Mouse (Mus musculus) brown adipose tissue, adult 24 weeks (tissue): ENCODE data around the gene Map3k12. TPM values are rescaled to one million over a fixed set of nuclear protein-coding genes. Genes with fewer than 3 reads are reported as not detected.

Source experiments
- polyA plus RNA-seq: library from polyadenylated mRNA; stranded (reverse); fragments of >200 nt; gene quantifications from 2 replicates; pipeline ENCODE4 v1.2.4, GENCODE M21; 2012; ENCODE audit not compliant: missing spikeins, insufficient read depth, insufficient read length

Gene Map3k12
- polyA plus RNA-seq, 1 experiment: 1.9 TPM

Other genes starting within 250 kb of the Map3k12 start
- not detected in 2 replicates for gene Gm9918, start 246.5 kb downstream of the Map3k12 start, polyA plus RNA-seq
- gene Mfsd5, start 237.6 kb downstream of the Map3k12 start, polyA plus RNA-seq: 17.0 and 20.0 TPM in 2 replicates
- 1.5 TPM in 1 of 2 replicates, not detected in the other for gene Espl1, start 220.8 kb downstream of the Map3k12 start, polyA plus RNA-seq
- 371 and 394 TPM in 2 replicates for gene Pfdn5, start 190.9 kb downstream of the Map3k12 start, polyA plus RNA-seq
- 29.4 and 35.9 TPM in 2 replicates for gene Myg1, start 185.4 kb downstream of the Map3k12 start, polyA plus RNA-seq
- 13.2 and 20.7 TPM in 2 replicates for gene Aaas, start 166.3 kb downstream of the Map3k12 start, polyA plus RNA-seq
- gene Sp7, start 149.9 kb downstream of the Map3k12 start, polyA plus RNA-seq: not detected in 2 replicates
- 16.1 and 17.9 TPM in 2 replicates for gene Sp1, start 110.9 kb downstream of the Map3k12 start, polyA plus RNA-seq
- gene Amhr2, start 71.7 kb downstream of the Map3k12 start, polyA plus RNA-seq: 1.9 and 4.0 TPM in 2 replicates
- gene Prr13, start 58.0 kb downstream of the Map3k12 start, polyA plus RNA-seq: 36.8 and 54.7 TPM in 2 replicates
- 331 and 338 TPM in 2 replicates for gene Pcbp2, start 46.5 kb downstream of the Map3k12 start, polyA plus RNA-seq
- not detected in 2 replicates for gene Gm10337, start 13.3 kb downstream of the Map3k12 start, polyA plus RNA-seq
- 21.2 and 23.6 TPM in 2 replicates for gene Tarbp2, start 1.1 kb upstream of the Map3k12 start, polyA plus RNA-seq
- gene Npff, start 7.9 kb upstream of the Map3k12 start, polyA plus RNA-seq: 1.2 TPM in 1 of 2 replicates, not detected in the other
- gene Gm28047, start 108.0 kb upstream of the Map3k12 start, polyA plus RNA-seq: 0.75 TPM in 1 of 2 replicates, not detected in the other
- gene Atf7, start 108.4 kb upstream of the Map3k12 start, polyA plus RNA-seq: 40.1 and 58.7 TPM in 2 replicates
- 209 and 274 TPM in 2 replicates for gene Atp5g2, start 155.3 kb upstream of the Map3k12 start, polyA plus RNA-seq
- gene Calcoco1, start 205.1 kb upstream of the Map3k12 start, polyA plus RNA-seq: 43.5 and 58.5 TPM in 2 replicates